Mouse (Mus musculus) cortical plate, adult 2 months (tissue): ENCODE data around the gene Otop2.

Experiments used
- CTCF ChIP-seq: fragments of 200-500 bp; IDR thresholded peaks from 2 replicates; pipeline ENCODE4 v1.5.1; 2011; ENCODE audit warnings: mild to moderate bottlenecking, control low read depth, low read length; ENCODE audit not compliant: insufficient read depth; ENCODE audit errors: extremely low read depth
- POLR2A ChIP-seq: fragments of 200-500 bp; IDR thresholded peaks from 2 replicates; pipeline ENCODE4 v1.6.1; 2011; ENCODE audit warnings: mild to moderate bottlenecking, low read length, control low read depth; ENCODE audit not compliant: insufficient read depth; ENCODE audit errors: extremely low read depth

DNA sequence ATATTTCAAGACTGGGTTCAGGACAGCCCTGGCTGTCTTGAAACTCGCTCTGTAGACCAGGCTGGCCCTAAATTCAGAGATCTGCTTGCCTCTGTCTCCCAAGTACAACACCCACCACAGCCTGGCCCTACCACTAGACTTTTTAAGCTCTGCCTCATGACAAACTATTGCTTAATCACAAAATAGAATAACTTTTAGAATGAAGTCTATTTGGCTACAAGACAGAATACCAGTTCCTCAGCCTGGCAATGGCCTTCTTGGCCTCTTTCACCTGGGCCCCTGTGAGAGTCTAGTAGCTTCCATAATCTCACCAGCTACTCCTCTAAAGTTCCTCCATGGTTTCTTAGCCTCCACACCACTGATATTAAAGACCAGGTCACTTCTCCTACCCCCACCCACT lies 16.6 kb upstream of the Otop2 start:
- TF ChIP-seq CTCF, result no peak
- no peak for TF ChIP-seq POLR2A
